ENCODE assay signal across 16 mouse cellular contexts in genomic region chr19:48115728-48116127, GRCm38 (mm10).
"Had no signal": no experiment of that assay in that cellular context is flagged by ENCODE, and none has a peak within 500 bp of the region (broad histone marks: within the 10 kb centered on the region; RNA-seq: fewer than 3 reads in every experiment).

No protein-coding gene starts in this region.

- H3K36me3 ChIP-seq: intestine, embryonic 15.5 days; limb, embryonic 15.5 days; liver, embryonic 12.5 days; lung, embryonic 15.5 days; midbrain, embryonic 10.5 days; midbrain, embryonic 15.5 days; stomach, embryonic 15.5 days had no signal

- H3K4me3 ChIP-seq: intestine, embryonic 15.5 days; layer of hippocampus, adult 2 months; limb, embryonic 15.5 days; liver, embryonic 12.5 days; lung, embryonic 15.5 days; midbrain, embryonic 10.5 days; midbrain, embryonic 15.5 days; stomach, embryonic 15.5 days had no signal

- H3K4me1 ChIP-seq: intestine, embryonic 15.5 days; liver, embryonic 12.5 days; lung, embryonic 15.5 days; stomach, embryonic 15.5 days had no signal

- DNase-seq: kidney, adult 18-20 months; kidney, postnatal 10 days; kidney, postnatal 4 days; lung, postnatal 14 days; right cerebral cortex, postnatal 4 days; thymus, adult 2 months; thymus, postnatal 36 days had no signal

- ATAC-seq: intestine, embryonic 15.5 days; liver, embryonic 12.5 days; midbrain, embryonic 15.5 days had no signal

- H3K27ac ChIP-seq: intestine, embryonic 15.5 days; layer of hippocampus, adult 2 months; limb, embryonic 15.5 days; liver, embryonic 12.5 days; lung, embryonic 15.5 days; macrophage; midbrain, embryonic 10.5 days; midbrain, embryonic 15.5 days; stomach, embryonic 15.5 days had no signal

- H3K9ac ChIP-seq: intestine, embryonic 15.5 days; limb, embryonic 15.5 days; liver, embryonic 12.5 days; lung, embryonic 15.5 days; midbrain, embryonic 15.5 days; stomach, embryonic 15.5 days had no signal

- H3K27me3 ChIP-seq: intestine, embryonic 15.5 days; lung, embryonic 15.5 days; midbrain, embryonic 15.5 days; stomach, embryonic 15.5 days had no signal

- H3K9me3 ChIP-seq: intestine, embryonic 15.5 days; limb, embryonic 15.5 days; liver, embryonic 12.5 days; lung, embryonic 15.5 days; midbrain, embryonic 10.5 days; midbrain, embryonic 15.5 days; stomach, embryonic 15.5 days had no signal

- H3K4me2 ChIP-seq: intestine, embryonic 15.5 days; limb, embryonic 15.5 days; liver, embryonic 12.5 days; lung, embryonic 15.5 days; midbrain, embryonic 15.5 days; stomach, embryonic 15.5 days had no signal
